In the genomic region with DNA sequence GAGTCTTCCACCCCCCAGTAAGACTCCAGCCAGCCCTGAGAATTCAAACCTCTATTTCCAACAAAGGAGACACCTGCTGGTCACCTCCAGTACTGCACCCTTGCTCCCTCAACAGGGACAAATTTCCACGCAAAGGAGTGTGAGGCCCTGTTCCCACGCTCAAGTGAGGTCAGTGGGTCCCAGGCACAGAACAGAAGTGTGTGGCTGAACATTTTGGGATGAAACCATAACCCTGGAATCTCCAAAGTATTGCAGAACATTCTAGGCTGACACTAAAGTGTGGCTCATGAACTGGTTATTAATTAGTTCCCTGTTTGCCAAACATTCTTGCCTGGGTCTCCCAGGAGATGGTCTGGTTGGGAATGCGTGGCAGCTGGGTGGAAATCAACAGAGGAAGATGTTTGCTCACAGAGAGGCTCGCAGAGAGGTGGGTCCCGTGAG, we compare ENCODE assay signal across 8 mouse cellular contexts. TPM values are rescaled to one million over a fixed set of nuclear protein-coding genes. Genes with fewer than 3 reads are reported as not detected.
DNase-seq lines count a peak whose midpoint lies in the region; ATAC-seq and TF ChIP-seq lines count a peak whose summit lies in the region.

No protein-coding gene starts in this region.

- no peaks in the 10 kb centered on the region for H3K9me3 ChIP-seq in G1E (replicated peaks)
- H3K9me3 ChIP-seq in kidney, postnatal 0 days (replicated peaks; ENCODE audit: low read length): no peaks in the 10 kb centered on the region

- H3K4me3 ChIP-seq in G1E (ENCODE audit: low read depth, low read length): no peak overlapping the region
- no peak overlapping the region for H3K4me3 ChIP-seq in cerebellum, adult 2 months (replicated peaks; ENCODE audit: insufficient read depth, low read depth, low read length)
- H3K4me3 ChIP-seq in kidney, postnatal 0 days (replicated peaks; ENCODE audit: low read depth, low read length): no peak overlapping the region
- H3K4me3 ChIP-seq in lung, adult 2 months (replicated peaks; ENCODE audit: extremely low read depth, low read depth, low read length): no peak overlapping the region

- peak; percentile 91 for TF ChIP-seq CTCF in G1E (IDR thresholded peaks at IDR 0.05; ENCODE audit: low read depth, low read length)
- TF ChIP-seq CTCF in cerebellum, adult 2 months (IDR thresholded peaks at IDR 0.05; ENCODE audit: borderline replicate concordance, insufficient read depth, low read depth, low read length): peak; percentile 81
- peak; percentile 84 for TF ChIP-seq CTCF in kidney, postnatal 0 days (IDR thresholded peaks at IDR 0.05; ENCODE audit: low read depth)
- peak; percentile 82 for TF ChIP-seq CTCF in lung, adult 2 months (IDR thresholded peaks at IDR 0.05; ENCODE audit: insufficient read depth, low read length)

- H3K4me2 ChIP-seq in kidney, postnatal 0 days (ENCODE audit: low read length): no peak overlapping the region

- intact Hi-C loops in gastrocnemius, postnatal 36 days (cut with DNase I): no loop called here

- 11% methylated on average over 5 of the region's 5 CpGs for WGBS in cerebellum, adult 2 months
- WGBS in kidney, postnatal 0 days: 34% methylated on average over 5 of the region's 5 CpGs
- 16% methylated on average over 5 of the region's 5 CpGs for WGBS in lung, adult 2 months

- no peak overlapping the region for H3K9ac ChIP-seq in kidney, postnatal 0 days (ENCODE audit: low read depth, low read length)

- peaks cover 13% of the 10 kb centered on the region for H3K27me3 ChIP-seq in G1E (ENCODE audit: insufficient read depth, low read length)
- H3K27me3 ChIP-seq in cerebellum, adult 2 months (ENCODE audit: control insufficient read depth, insufficient read depth, low read length): no peaks in the 10 kb centered on the region
- no peaks in the 10 kb centered on the region for H3K27me3 ChIP-seq in kidney, postnatal 0 days (ENCODE audit: insufficient read depth, low read length)

- ATAC-seq in G1E (ENCODE audit: extremely low read depth, insufficient number of reproducible peaks, low FRiP score, poor library complexity, severe bottlenecking): peak; percentile 45; the same call in 1 of the 2 replicates
- no peak; the same call in 1 of the 2 replicates for ATAC-seq in kidney, postnatal 0 days (replicated peaks; ENCODE audit: low FRiP score, low read depth)

- H3K4me1 ChIP-seq in G1E (ENCODE audit: insufficient read depth, low read depth, low read length): no peaks in the 10 kb centered on the region
- H3K4me1 ChIP-seq in cerebellum, adult 2 months (ENCODE audit: control insufficient read depth, insufficient read depth, low read length): peaks cover 2% of the 10 kb centered on the region; the same call in 1 of the 2 replicates
- H3K4me1 ChIP-seq in kidney, postnatal 0 days (replicated peaks; ENCODE audit: insufficient read depth, low read length): 0 out of 2 replicates have a peak, but pooled peaks cover 3% of the 10 kb centered on the region
- peaks cover 4% of the 10 kb centered on the region for H3K4me1 ChIP-seq in lung, adult 2 months (ENCODE audit: control insufficient read depth, insufficient read depth, low read length)

- H3K27ac ChIP-seq in cerebellum, adult 2 months (ENCODE audit: insufficient read depth, low read length): no peak overlapping the region
- peak overlapping the region; percentile 33; the same call in 1 of the 2 replicates for H3K27ac ChIP-seq in kidney, postnatal 0 days

- no peak for TF ChIP-seq POLR2A in cerebellum, adult 2 months (IDR thresholded peaks at IDR 0.05; ENCODE audit: borderline replicate concordance, insufficient read depth, low read length)
- no peak for TF ChIP-seq POLR2A in lung, adult 2 months (IDR thresholded peaks at IDR 0.05; ENCODE audit: borderline replicate concordance, extremely low read depth, low read depth, low read length)

- peak; percentile 81 to 83 for DNase-seq in B cell, adult 2 months
- no peak for DNase-seq in G1E (ENCODE audit: low spot score)
- peak; percentile 31 to 66 for DNase-seq in cerebellum, adult 2 months
- DNase-seq in gastrocnemius, postnatal 36 days: peak; percentile 67 to 75
- peak; percentile 79 for DNase-seq in kidney, postnatal 0 days (ENCODE audit: low spot score)
- DNase-seq in lung, adult 2 months: peak; percentile 83
- peak; percentile 61 to 78 for DNase-seq in right cerebral cortex, postnatal 10 days (ENCODE audit: low spot score in 2 of 2)
- DNase-seq in urinary bladder, postnatal 14 days (ENCODE audit: low spot score): peak; percentile 87

- no peaks in the 10 kb centered on the region for H3K36me3 ChIP-seq in G1E (replicated peaks)
- no peaks in the 10 kb centered on the region for H3K36me3 ChIP-seq in kidney, postnatal 0 days (ENCODE audit: insufficient read depth, low read length)

RNA-seq across cellular contexts. Expression of a gene that starts 6.6 kb away (rescaled TPM):
- total RNA-seq in G1E (2014; fragmentation: Nextera tagmentation): 5.2 and 6.9 TPM in 2 replicates
- 1.9 and 2.3 TPM in 2 replicates for total RNA-seq in G1E (2017)
- polyA plus RNA-seq in G1E (2012): 6.5 and 8.7 TPM in 2 replicates
- polyA plus RNA-seq in cerebellum, adult 2 months (2012; rRNA removed): 0.44 and 0.84 TPM in 2 replicates
- total RNA-seq in gastrocnemius, postnatal 36 days (2021): under 1 TPM; 0.39 to 0.64 TPM
- polyA plus RNA-seq in kidney, postnatal 0 days (2015; fragmentation: Nextera tagmentation; extraction: Ambion mirVana): 2.3 and 2.8 TPM in 2 replicates
- polyA plus RNA-seq in lung, adult 2 months (2012; rRNA removed): 2.3 and 5.3 TPM in 2 replicates
